Mouse (Mus musculus) spleen, adult 2 months (tissue): Measurements from ENCODE around the gene Smyd1.

Experiments
- CTCF ChIP-seq: fragments of 200-500 bp; IDR thresholded peaks from 2 replicates; pipeline ENCODE4 v1.5.1; 2011; ENCODE audit warnings: mild to moderate bottlenecking, inconsistent platforms; ENCODE audit not compliant: insufficient read depth, insufficient read length, insufficient replicate concordance; ENCODE audit errors: extremely low read depth
- POLR2A ChIP-seq: fragments of 200-500 bp; IDR thresholded peaks from 2 replicates; pipeline ENCODE4 v1.6.1; 2011; ENCODE audit warnings: low read depth, low read length, inconsistent platforms

GRCm38 (mm10) chr6:71196107-71196506 lies 125.9 kb downstream of the Smyd1 start:
- no peak for TF ChIP-seq POLR2A
- no peak for TF ChIP-seq CTCF
